Mouse (Mus musculus): ENCODE data around the gene Rnf24. TPM values are rescaled to one million over a fixed set of nuclear protein-coding genes. Genes with fewer than 3 reads are reported as not detected.

The Rnf24 gene
- polyA plus RNA-seq, 1 experiment = 14.6 TPM

DNA sequence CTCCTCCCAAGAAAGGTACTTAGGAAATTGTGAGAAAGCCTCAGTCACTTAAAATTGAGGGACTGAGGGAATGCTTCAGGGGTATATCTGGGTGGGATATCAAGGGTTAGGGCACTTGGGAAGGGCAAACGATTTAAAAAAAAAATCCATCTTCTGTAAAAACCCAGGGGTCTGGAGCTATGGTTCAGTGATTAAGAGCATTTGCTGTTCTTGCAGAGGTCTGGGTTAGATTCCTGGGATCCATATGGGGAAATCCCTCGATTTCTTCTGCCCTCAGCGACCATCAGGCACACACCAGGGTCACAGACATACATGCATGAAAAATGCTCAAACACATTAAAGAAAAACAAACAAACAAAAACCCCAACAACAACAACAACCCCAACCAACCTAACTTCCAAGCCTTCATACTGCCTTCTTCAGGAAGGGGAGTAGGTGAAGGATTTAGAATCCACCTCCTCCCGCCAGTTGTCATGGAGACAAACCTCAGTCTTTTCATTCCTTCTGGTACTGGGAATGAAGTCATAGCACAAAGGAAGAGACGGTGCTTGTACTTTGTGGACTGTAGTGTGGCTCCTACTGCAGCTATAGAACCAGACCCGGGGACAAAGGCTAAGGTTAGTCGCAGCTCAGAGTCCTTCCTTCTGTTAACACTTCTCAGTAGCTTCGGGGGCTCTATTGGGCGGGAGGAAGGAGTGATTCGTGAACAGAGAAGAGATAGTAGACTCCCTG lies 91.0 kb downstream of the Rnf24 start:
- DNase-seq = no peak
- 4% methylated on average over 10 of the region's 10 CpGs for WGBS

DNA sequence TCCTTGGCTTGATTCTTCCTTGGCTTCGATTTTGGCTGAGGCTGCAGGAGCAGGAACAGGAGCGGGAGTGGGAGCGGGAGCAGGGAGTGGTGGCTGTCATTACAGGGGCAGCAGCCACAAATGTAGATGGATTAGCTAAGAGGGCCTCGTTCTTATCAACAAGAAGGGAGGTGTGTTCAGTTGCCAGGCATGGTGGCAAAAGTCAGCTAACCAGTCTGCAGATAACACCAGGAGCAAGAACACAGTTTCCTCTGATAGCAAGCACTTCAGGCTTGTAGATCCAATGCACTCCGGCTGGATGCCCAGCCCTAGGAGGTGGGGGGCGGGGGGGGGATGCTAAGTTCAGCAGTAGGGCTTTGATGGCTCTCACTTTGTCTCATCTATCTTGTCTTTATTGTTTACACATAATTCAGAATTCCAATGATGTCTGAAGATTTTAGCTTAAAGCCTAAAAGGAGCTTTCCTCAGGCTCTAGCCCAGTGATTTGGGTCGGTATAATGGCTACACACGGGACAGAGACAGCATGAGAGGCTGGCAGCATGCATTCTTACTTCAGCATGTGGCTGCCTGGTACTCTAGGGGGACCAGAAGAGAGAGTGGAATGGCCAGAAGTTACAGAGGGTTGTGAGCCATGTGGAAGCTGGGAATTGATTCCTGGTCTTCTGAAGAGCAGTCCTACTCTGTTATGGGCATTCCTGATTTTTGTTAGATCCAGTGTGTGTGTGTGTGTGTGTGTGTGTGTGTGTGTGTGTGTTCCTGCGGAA lies 92.0 kb downstream of the Rnf24 start:
- no peak for DNase-seq
- no peaks in the 10 kb centered on the region for H3K27me3 ChIP-seq (ENCODE audit: control insufficient read depth, insufficient read depth, low read length)
- no peak overlapping the region for H3K4me3 ChIP-seq (replicated peaks; ENCODE audit: insufficient read depth, low read depth, low read length)
- H3K4me1 ChIP-seq (ENCODE audit: control insufficient read depth, insufficient read depth, low read length) = no peaks in the 10 kb centered on the region; the same call in 1 of the 2 replicates
- 51% methylated on average over 9 of the region's 9 CpGs for WGBS
- H3K27ac ChIP-seq (ENCODE audit: insufficient read depth, low read length) = no peak overlapping the region
- no peak for TF ChIP-seq CTCF (IDR thresholded peaks at IDR 0.05; ENCODE audit: borderline replicate concordance, insufficient read depth, low read depth, low read length)
- TF ChIP-seq POLR2A (IDR thresholded peaks at IDR 0.05; ENCODE audit: borderline replicate concordance, insufficient read depth, low read length) = no peak

More for the DNA sequence above, 91.0 kb downstream of the Rnf24 start:
- peak overlapping the region; percentile 74 for H3K27ac ChIP-seq (ENCODE audit: insufficient read depth, low read length)
- peak overlapping the region; percentile 74 for H3K4me3 ChIP-seq (replicated peaks; ENCODE audit: insufficient read depth, low read depth, low read length)
- no peaks in the 10 kb centered on the region for H3K27me3 ChIP-seq (ENCODE audit: control insufficient read depth, insufficient read depth, low read length)
- H3K4me1 ChIP-seq (ENCODE audit: control insufficient read depth, insufficient read depth, low read length) = no peaks in the 10 kb centered on the region; the same call in 1 of the 2 replicates
- no peak for TF ChIP-seq POLR2A (IDR thresholded peaks at IDR 0.05; ENCODE audit: borderline replicate concordance, insufficient read depth, low read length)
- no peak for TF ChIP-seq CTCF (IDR thresholded peaks at IDR 0.05; ENCODE audit: borderline replicate concordance, insufficient read depth, low read depth, low read length)

DNA sequence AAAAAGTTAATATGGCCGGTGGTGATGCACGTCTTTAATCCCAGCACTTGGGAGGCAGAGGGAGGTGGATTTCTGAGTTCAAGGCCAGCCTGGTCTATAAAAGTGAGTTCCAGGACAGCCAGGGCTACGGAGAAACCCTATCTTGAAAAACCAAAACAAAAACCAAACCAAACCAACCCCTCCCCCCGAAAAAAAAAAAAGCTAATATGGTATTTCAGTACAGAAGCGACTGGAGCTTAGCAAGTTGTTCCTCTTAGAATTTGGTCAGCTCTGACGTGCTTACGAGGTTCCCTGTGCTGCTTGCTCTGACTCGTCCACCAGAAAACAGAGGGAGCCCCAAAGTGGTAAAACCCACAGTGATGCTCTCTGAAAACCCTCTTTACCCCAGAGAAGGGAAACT lies 94.0 kb downstream of the Rnf24 start:
- Histone ChIP-seq H3K27me3 (ENCODE audit: control insufficient read depth, insufficient read depth, low read length) (no peaks in the 10 kb centered on the region), H3K4me3 (replicated peaks; ENCODE audit: insufficient read depth, low read depth, low read length) (no peak overlapping the region), H3K27ac (ENCODE audit: insufficient read depth, low read length) (no peak overlapping the region), H3K4me1 (ENCODE audit: control insufficient read depth, insufficient read depth, low read length) (no peaks in the 10 kb centered on the region)
- TF ChIP-seq CTCF (IDR thresholded peaks at IDR 0.05; ENCODE audit: borderline replicate concordance, insufficient read depth, low read depth, low read length) (no peak), POLR2A (IDR thresholded peaks at IDR 0.05; ENCODE audit: borderline replicate concordance, insufficient read depth, low read length) (no peak)
- DNase-seq = no peak
- WGBS = 79% methylated on average over 8 of the region's 8 CpGs

DNA sequence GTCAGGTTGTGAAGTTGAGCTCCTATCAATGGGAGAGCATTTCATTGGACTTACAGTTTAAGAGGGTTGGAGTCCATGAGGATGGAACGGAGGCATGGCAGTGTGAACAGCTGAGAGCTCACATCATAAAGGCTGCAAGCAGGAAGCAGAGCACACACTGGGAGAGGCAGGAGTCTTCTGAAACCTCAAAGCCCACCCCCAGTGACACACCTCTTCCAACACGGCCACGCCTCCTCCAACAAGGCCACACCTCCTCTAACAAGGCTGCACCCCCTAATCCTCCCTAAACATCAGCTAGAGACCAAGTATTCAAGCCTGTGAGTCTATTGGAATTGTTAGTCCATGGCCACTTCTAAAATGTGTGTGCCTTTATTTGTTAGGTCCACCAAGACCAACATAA lies 97.0 kb downstream of the Rnf24 start:
- H3K27me3 ChIP-seq (ENCODE audit: control insufficient read depth, insufficient read depth, low read length) = no peaks in the 10 kb centered on the region
- TF ChIP-seq POLR2A (IDR thresholded peaks at IDR 0.05; ENCODE audit: borderline replicate concordance, insufficient read depth, low read length) (no peak), CTCF (IDR thresholded peaks at IDR 0.05; ENCODE audit: borderline replicate concordance, insufficient read depth, low read depth, low read length) (no peak)
- no peak overlapping the region for H3K27ac ChIP-seq (ENCODE audit: insufficient read depth, low read length)
- DNase-seq = no peak
- no peaks in the 10 kb centered on the region for H3K4me1 ChIP-seq (ENCODE audit: control insufficient read depth, insufficient read depth, low read length)
- WGBS = 59% methylated on average over 3 of the region's 3 CpGs
- H3K4me3 ChIP-seq (replicated peaks; ENCODE audit: insufficient read depth, low read depth, low read length) = no peak overlapping the region

DNA sequence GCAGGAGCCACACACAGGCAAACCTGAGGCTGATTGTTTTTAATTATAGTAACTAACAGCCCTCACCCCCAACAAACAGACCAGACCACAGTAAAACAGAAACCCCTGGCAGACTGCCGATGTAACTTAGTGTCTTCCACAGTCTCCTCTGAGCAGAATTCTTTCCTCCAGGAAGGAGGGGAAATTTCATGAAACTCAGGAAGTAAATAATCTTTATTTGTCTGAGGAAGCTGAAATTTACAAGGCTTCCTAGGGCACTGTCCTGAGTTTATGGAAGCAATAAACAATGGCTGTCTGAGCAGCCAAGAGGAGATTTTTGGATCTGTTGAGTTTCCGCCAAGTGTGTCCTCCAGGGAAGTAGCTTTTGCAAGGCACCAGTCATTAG lies 98.4 kb downstream of the Rnf24 start:
- Histone ChIP-seq H3K4me1 (ENCODE audit: control insufficient read depth, insufficient read depth, low read length) (no peaks in the 10 kb centered on the region), H3K27ac (ENCODE audit: insufficient read depth, low read length) (no peak overlapping the region), H3K27me3 (ENCODE audit: control insufficient read depth, insufficient read depth, low read length) (no peaks in the 10 kb centered on the region), H3K4me3 (replicated peaks; ENCODE audit: insufficient read depth, low read depth, low read length) (no peak overlapping the region)
- DNase-seq = no peak
- WGBS = 60% methylated on average over 2 of the region's 2 CpGs
- TF ChIP-seq CTCF (IDR thresholded peaks at IDR 0.05; ENCODE audit: borderline replicate concordance, insufficient read depth, low read depth, low read length) (no peak), POLR2A (IDR thresholded peaks at IDR 0.05; ENCODE audit: borderline replicate concordance, insufficient read depth, low read length) (no peak)

DNA sequence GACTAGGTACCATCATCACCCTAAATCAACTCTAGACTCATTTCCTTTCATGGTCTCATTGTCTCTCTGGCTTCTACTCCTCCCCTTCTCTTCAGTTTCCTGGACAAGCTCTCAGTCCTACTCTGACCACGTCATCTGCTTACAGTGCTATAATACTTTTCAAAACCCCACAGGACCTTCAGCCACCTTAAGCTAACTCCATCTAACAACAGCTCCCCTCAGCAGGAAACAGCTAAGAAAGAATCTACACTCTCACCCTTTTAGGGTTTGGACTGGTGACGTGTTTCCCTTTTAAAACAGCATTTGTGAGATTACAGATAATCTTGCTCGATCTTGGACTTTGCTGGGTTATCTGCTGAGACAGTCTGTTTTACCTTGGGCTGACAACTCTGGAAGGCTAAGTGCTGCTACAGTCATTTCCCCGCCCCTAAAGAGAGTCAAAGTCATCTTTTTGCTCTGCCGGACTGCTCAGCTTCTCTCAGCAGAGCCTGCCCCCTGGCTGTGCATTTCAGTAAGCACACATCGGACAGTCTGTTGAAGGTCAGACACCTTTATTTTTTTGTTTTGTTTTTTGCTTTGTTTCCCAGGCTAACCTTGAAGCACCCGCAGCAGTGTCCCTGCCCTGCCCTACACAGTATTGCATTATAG lies 98.9 kb downstream of the Rnf24 start:
- peak; percentile 31 to 32 for DNase-seq
- H3K4me1 ChIP-seq (ENCODE audit: control insufficient read depth, insufficient read depth, low read length) = no peaks in the 10 kb centered on the region
- WGBS = 29% methylated on average over 7 of the region's 7 CpGs
- TF ChIP-seq CTCF (IDR thresholded peaks at IDR 0.05; ENCODE audit: borderline replicate concordance, insufficient read depth, low read depth, low read length) (peak; percentile 61), POLR2A (IDR thresholded peaks at IDR 0.05; ENCODE audit: borderline replicate concordance, insufficient read depth, low read length) (no peak)
- no peak overlapping the region for H3K27ac ChIP-seq (ENCODE audit: insufficient read depth, low read length)
- no peaks in the 10 kb centered on the region for H3K27me3 ChIP-seq (ENCODE audit: control insufficient read depth, insufficient read depth, low read length)
- H3K4me3 ChIP-seq (replicated peaks; ENCODE audit: insufficient read depth, low read depth, low read length) = no peak overlapping the region

Other genes with a start within 250 kb of the Rnf24 start
- gene Hspa12b, start 225.6 kb downstream of the Rnf24 start, polyA plus RNA-seq (2012; rRNA removed) = 7.8 and 8.0 TPM in 2 replicates
- not detected in 2 replicates for gene Gm11037, start 219.4 kb downstream of the Rnf24 start, polyA plus RNA-seq (2012; rRNA removed)
- 137 and 143 TPM in 2 replicates for gene 1700037H04Rik, start 192.8 kb downstream of the Rnf24 start, polyA plus RNA-seq (2012; rRNA removed)
- gene Cenpb, start 172.8 kb downstream of the Rnf24 start, polyA plus RNA-seq (2012; rRNA removed) = 66.2 and 72.5 TPM in 2 replicates
- 25.7 and 26.4 TPM in 2 replicates for gene Cdc25b, start 165.9 kb downstream of the Rnf24 start, polyA plus RNA-seq (2012; rRNA removed)
- gene Spef1, start 165.6 kb downstream of the Rnf24 start, polyA plus RNA-seq (2012; rRNA removed) = 9.9 and 10.2 TPM in 2 replicates
- gene Ap5s1, start 145.8 kb downstream of the Rnf24 start, polyA plus RNA-seq (2012; rRNA removed) = 43.7 and 44.7 TPM in 2 replicates
- 11.6 and 12.6 TPM in 2 replicates for gene Mavs, start 118.8 kb downstream of the Rnf24 start, polyA plus RNA-seq (2012; rRNA removed)
- gene Pank2, start 90.4 kb downstream of the Rnf24 start, polyA plus RNA-seq (2012; rRNA removed) = 35.6 and 36.7 TPM in 2 replicates
- 93.0 and 93.4 TPM in 2 replicates for gene Smox, start 138.6 kb upstream of the Rnf24 start, polyA plus RNA-seq (2012; rRNA removed)
- gene Adra1d, start 209.4 kb upstream of the Rnf24 start, polyA plus RNA-seq (2012; rRNA removed) = 7.0 and 7.8 TPM in 2 replicates